Mouse (Mus musculus) spleen, adult 2 months (tissue): Measurements from ENCODE around the gene Rab42. TPM values are rescaled to one million over a fixed set of nuclear protein-coding genes. Genes with fewer than 3 reads are reported as not detected.

Source experiments
- DNase-seq, 2 experiments: peaks; one replicate each; pipeline versions ENCODE4 v3.0.0 to v3.0.0-alpha.2; 2012 to 2021; ENCODE audit warnings: low spot score in 2 of 2, low read depth in 1 of 2
- H3K27ac ChIP-seq: fragments of 200-500 bp; 2 replicates; pipeline ENCODE4 v1.5.1; 2012; ENCODE audit warnings: low read length, inconsistent platforms; ENCODE audit not compliant: insufficient read depth
- H3K27me3 ChIP-seq: fragments of 200-500 bp; 2 replicates; pipeline ENCODE4 v1.6.1; 2012; ENCODE audit warnings: mild to moderate bottlenecking, moderate library complexity, low read length, inconsistent platforms; ENCODE audit not compliant: control insufficient read depth, insufficient read depth
- H3K36me3 ChIP-seq: fragments of 200-500 bp; 2 replicates; pipeline ENCODE4 v1.6.1; 2012; ENCODE audit warnings: mild to moderate bottlenecking, low read length, inconsistent platforms; ENCODE audit not compliant: control insufficient read depth, insufficient read depth
- H3K4me1 ChIP-seq: fragments of 200-500 bp; 2 replicates; pipeline ENCODE4 v1.6.1; 2011; ENCODE audit warnings: inconsistent platforms; ENCODE audit not compliant: control insufficient read depth, insufficient read depth, insufficient read length
- H3K4me3 ChIP-seq: fragments of 200-500 bp; 2 replicates; pipeline ENCODE4 v1.5.1; 2011; ENCODE audit warnings: mild to moderate bottlenecking, inconsistent platforms; ENCODE audit not compliant: insufficient read depth, insufficient read length; ENCODE audit errors: extremely low read depth
- CTCF ChIP-seq: fragments of 200-500 bp; IDR thresholded peaks from 2 replicates; pipeline ENCODE4 v1.5.1; 2011; ENCODE audit warnings: mild to moderate bottlenecking, inconsistent platforms; ENCODE audit not compliant: insufficient read depth, insufficient read length, insufficient replicate concordance; ENCODE audit errors: extremely low read depth
- POLR2A ChIP-seq: fragments of 200-500 bp; IDR thresholded peaks from 2 replicates; pipeline ENCODE4 v1.6.1; 2011; ENCODE audit warnings: low read depth, low read length, inconsistent platforms
- WGBS: fragments of 180-500 bp; shearing (Covaris S2); methylation state at CpG from one replicate; pipeline ENCODE4 v1.1.7; 2018; 5-methylcytosine and 5-hydroxymethylcytosine counted together
- polyA plus RNA-seq: library from polyadenylated mRNA; depleted of rRNA; stranded (reverse); fragments of >200 nt; gene quantifications from 2 replicates; pipeline ENCODE4 v1.2.3, GENCODE M21; 2012

Rab42 gene
- polyA plus RNA-seq, 1 experiment: 1.2 TPM

GRCm38 (mm10) chr4:132338943-132339342 lies 35.8 kb upstream of the Rab42 start:
- DNase-seq: no peak
- no peaks in the 10 kb centered on the region for H3K27me3 ChIP-seq
- no peak overlapping the region for H3K27ac ChIP-seq
- H3K4me1 ChIP-seq: no peaks in the 10 kb centered on the region
- TF ChIP-seq POLR2A: no peak
- no peak for TF ChIP-seq CTCF
- H3K4me3 ChIP-seq: no peak overlapping the region
- WGBS: 89% methylated on average over 13 of the region's 13 CpGs
- peaks cover 17% of the 10 kb centered on the region for H3K36me3 ChIP-seq

- Histone ChIP-seq H3K27ac (no peak overlapping the region), H3K36me3 (peaks cover 14% of the 10 kb centered on the region), H3K4me3 (no peak overlapping the region), H3K27me3 (no peaks in the 10 kb centered on the region), H3K4me1 (peaks cover 5% of the 10 kb centered on the region; the same call in 1 of the 2 replicates)
- no peak for DNase-seq
- TF ChIP-seq POLR2A (no peak), CTCF (no peak)
- 92% methylated on average over 6 of the region's 6 CpGs for WGBS
Observed at GRCm38 (mm10) chr4:132332880-132333279, 29.7 kb upstream of the Rab42 start.

- no peak overlapping the region for H3K27ac ChIP-seq
- H3K36me3 ChIP-seq: peaks cover 14% of the 10 kb centered on the region
- no peak overlapping the region for H3K4me3 ChIP-seq
- TF ChIP-seq POLR2A (no peak), CTCF (no peak)
- WGBS: 93% methylated on average over 3 of the region's 3 CpGs
- no peak for DNase-seq
- H3K27me3 ChIP-seq: no peaks in the 10 kb centered on the region
- H3K4me1 ChIP-seq: peaks cover 5% of the 10 kb centered on the region; the same call in 1 of the 2 replicates
Observed at GRCm38 (mm10) chr4:132331960-132332359, 28.8 kb upstream of the Rab42 start.

- WGBS: 20% methylated on average over 10 of the region's 10 CpGs
- DNase-seq: no peak
Observed at GRCm38 (mm10) chr4:132329835-132330354, 26.7 kb upstream of the Rab42 start.

GRCm38 (mm10) chr4:132329115-132329834 lies 26.1 kb upstream of the Rab42 start, which contains the start of gene Trnau1ap:
Gene Trnau1ap (minus strand): TSS chr4:132329538.
- Histone ChIP-seq H3K36me3 (peaks cover 14% of the 10 kb centered on the region), H3K27ac (peak within 1 kb of the TSS; percentile 86), H3K27me3 (no peaks in the 10 kb centered on the region), H3K4me3 (peak within 1 kb of the TSS; percentile 85), H3K4me1 (peaks cover 5% of the 10 kb centered on the region; the same call in 1 of the 2 replicates)
- TF ChIP-seq POLR2A (peak; percentile 82), CTCF (0 out of 2 replicates have a peak, but pooled peaks have one; percentile 1)
- DNase-seq: peak; percentile 76 to 90
- WGBS: under 1% methylated on average over 52 of the region's 52 CpGs

More at GRCm38 (mm10) chr4:132329835-132330354, 26.7 kb upstream of the Rab42 start:
- no peaks in the 10 kb centered on the region for H3K27me3 ChIP-seq
- peaks cover 5% of the 10 kb centered on the region; the same call in 1 of the 2 replicates for H3K4me1 ChIP-seq
- H3K36me3 ChIP-seq: peaks cover 15% of the 10 kb centered on the region
- TF ChIP-seq POLR2A (no peak), CTCF (no peak)
- H3K4me3 ChIP-seq: peak overlapping the region; percentile 85
- peak overlapping the region; percentile 30; the same call in 1 of the 2 replicates for H3K27ac ChIP-seq

GRCm38 (mm10) chr4:132328391-132328982 lies 25.3 kb upstream of the Rab42 start:
- Histone ChIP-seq H3K27me3 (no peaks in the 10 kb centered on the region), H3K4me3 (peak overlapping the region; percentile 85), H3K36me3 (peaks cover 11% of the 10 kb centered on the region), H3K27ac (peak overlapping the region; percentile 86; the same call in 1 of the 2 replicates), H3K4me1 (peaks cover 5% of the 10 kb centered on the region; the same call in 1 of the 2 replicates)
- DNase-seq: no peak
- 68% methylated on average over 14 of the region's 14 CpGs for WGBS
- TF ChIP-seq CTCF (no peak), POLR2A (no peak)

GRCm38 (mm10) chr4:132326481-132326880 lies 23.3 kb upstream of the Rab42 start:
- TF ChIP-seq POLR2A (no peak), CTCF (no peak)
- peaks cover 15% of the 10 kb centered on the region for H3K36me3 ChIP-seq

More at GRCm38 (mm10) chr4:132326481-132326880, 23.3 kb upstream of the Rab42 start:
- Histone ChIP-seq H3K4me3 (no peak overlapping the region), H3K4me1 (peaks cover 5% of the 10 kb centered on the region; the same call in 1 of the 2 replicates), H3K27me3 (no peaks in the 10 kb centered on the region), H3K27ac (no peak overlapping the region)
- 95% methylated on average over 5 of the region's 5 CpGs for WGBS
- no peak for DNase-seq
